Mouse (Mus musculus): Measurements from ENCODE around the gene Gipc1.

The Gipc1 gene

DNA sequence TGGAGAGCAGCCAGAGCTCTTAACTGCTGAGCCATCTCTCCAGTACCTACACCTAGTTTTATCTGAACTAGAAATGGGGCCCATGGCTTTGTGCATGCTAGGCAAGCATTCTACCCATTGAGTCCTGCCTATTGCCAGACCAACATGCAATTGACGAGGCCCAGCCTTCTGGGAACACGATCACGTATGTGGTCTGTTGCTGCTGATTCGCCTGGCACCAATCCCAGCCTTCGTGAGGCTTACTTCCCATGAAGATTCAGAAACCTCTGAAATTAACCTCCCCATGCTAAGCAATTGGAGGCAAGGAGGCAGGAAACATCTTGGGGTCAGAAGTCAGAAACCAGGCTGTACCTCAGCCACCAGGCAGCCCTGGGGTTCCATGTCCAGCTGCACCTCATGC is 28.1 kb downstream of the Gipc1 start:
- no peak for DNase-seq (ENCODE audit: low spot score)

DNA sequence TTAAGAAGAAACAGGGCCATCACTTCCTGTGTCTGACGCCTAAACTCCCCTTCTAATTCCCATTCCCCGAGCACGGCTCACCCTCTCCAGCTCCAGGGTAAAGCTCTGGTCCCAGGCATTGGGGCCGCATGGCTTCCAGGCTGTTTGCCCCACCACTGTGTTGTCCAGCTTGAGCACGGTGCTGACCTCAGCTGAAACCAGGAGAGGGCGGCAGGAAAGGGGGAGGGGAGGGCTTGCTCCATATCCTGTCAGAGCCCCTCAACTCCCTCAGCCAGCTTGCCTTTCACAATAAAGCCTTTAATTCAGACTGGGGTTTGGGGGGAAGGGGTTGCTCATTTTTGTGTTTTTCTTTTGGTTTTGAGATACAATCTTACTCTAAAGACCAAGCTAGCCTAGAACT is 28.6 kb downstream of the Gipc1 start:
- DNase-seq (ENCODE audit: low spot score) = no peak

GRCm38 (mm10) chr8:83684517-83684916 is 32.0 kb downstream of the Gipc1 start:
- no peak for DNase-seq (ENCODE audit: low spot score)

- DNase-seq (ENCODE audit: low spot score) = no peak
These were observed 36.8 kb downstream of the Gipc1 start for GRCm38 (mm10) chr8:83689264-83689663.

DNA sequence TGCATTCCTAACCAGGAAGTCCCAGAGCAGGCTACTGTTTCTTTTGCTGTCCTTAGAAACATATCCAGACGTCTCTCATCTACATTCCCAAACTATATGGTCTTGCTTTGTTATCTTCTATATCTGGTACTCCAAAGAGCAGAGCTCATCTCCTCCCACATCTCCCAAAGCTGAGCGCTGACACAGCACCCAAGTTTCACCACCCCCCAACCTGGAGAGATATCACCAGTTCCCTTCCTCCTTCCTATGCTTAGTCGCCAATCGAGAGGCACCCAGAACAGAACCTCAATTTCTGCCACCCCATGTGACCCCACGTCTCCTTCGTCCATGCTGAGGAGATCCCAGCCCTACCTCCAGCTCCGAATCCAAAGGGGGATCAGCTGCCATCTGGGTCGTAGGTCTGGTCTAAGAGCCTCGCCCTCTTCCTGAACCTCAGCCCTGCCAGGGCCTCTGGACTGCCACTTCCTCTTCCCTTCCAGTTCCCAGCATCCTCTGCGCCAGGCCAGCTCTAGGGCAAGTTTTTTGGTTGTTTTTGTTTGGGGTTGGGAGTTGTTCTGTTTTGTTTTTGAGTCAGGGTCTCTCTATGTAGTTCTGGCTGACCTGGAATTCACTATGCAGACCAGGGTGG is 41.2 kb downstream of the Gipc1 start:
- DNase-seq (ENCODE audit: low spot score) = no peak

GRCm38 (mm10) chr8:83694369-83695160 is 42.1 kb downstream of the Gipc1 start:
- no peak for DNase-seq (ENCODE audit: low spot score)

GRCm38 (mm10) chr8:83695351-83696106 is 43.1 kb downstream of the Gipc1 start:
- no peak for DNase-seq (ENCODE audit: low spot score)

- no peak for DNase-seq (ENCODE audit: low spot score)
These were observed 45.1 kb downstream of the Gipc1 start for GRCm38 (mm10) chr8:83697374-83698220.

DNA sequence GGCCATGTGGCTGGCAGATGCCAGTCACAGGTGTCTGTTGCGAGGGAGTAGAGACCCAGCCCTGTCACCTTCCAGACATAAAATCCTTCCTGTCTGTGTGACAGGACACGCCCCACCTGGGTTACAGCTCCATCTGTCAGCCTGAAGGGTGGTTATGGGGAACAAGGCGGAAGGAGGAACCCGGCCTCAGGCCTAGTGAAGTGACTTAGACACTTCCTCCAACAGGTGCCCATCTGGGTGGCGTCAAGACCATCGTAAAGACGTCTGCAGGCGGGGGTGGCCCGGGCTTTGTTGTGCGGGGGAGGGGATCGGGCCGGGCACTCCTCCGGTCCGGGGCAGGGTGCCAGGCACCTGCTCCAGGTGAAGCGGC is 45.8 kb downstream of the Gipc1 start:
- DNase-seq (ENCODE audit: low spot score) = peak; percentile 21

DNA sequence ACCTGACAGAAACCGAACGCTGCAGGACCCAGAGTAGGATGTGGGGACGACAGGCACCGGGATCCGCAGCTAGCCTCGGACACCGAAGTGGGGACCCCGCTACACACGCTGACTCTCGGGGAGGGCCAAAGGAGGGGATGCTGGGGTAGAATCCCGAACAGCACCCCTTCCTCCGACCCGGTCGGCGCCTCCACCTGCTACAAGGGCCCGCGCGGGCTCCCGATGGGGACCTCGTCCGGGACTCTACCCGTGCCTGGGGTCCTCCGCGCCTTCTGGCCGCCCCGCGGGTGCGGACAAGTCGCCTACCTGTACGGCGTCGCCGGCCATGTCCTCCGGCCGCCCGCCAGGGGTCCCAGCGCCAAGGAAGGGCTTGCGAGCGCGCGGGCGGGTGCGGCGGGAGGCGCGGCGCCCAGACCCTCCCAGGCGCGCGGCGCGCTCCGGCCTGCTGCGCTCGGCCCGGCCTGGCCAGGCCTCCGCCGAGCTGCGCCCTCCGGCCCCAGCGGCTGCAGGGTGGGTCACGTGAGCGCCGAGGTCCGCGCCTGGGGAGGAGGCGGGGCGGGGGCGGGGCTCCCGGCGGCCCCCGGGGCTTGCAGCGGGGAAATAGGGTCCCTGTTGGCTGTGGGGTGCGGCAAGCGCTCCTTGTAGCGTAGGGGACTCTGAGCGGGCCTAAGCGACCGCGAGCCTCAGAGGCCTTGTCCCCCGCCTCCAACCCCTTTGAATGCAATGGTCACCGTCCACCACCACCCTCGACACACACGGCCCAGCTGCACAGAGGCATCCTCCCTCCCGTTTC is 46.4 kb downstream of the Gipc1 start, which contains the start of gene Pkn1:
Pkn1 (minus strand) TSS at position 519 of the 793 bp plus-strand sequence.
- peak; percentile 68 for DNase-seq (ENCODE audit: low spot score)

- DNase-seq (ENCODE audit: low spot score) = no peak
These were observed 47.1 kb downstream of the Gipc1 start for GRCm38 (mm10) chr8:83699566-83699965.

- no peak for DNase-seq (ENCODE audit: low spot score)
These were observed 48.1 kb downstream of the Gipc1 start for GRCm38 (mm10) chr8:83700423-83701085.

DNA sequence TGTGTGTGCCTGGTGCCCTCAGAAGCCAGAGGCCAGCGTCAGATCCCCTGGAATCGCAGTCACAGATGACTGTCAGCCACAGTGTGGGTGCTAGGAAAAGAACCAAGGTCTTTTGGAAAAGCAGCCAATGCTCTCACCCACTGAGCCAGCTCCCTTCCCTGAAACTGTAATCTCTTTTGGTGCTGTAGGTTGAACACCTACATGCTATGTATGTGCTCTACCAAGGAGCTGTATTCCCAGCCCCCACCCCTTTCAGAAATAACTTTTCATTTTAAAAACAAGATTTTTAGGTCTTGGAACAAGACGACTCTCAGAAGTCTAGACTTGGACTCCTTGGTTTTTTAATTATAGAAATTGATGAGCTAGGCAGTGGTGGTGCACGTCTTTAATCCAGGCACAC is 50.9 kb downstream of the Gipc1 start:
- no peak for DNase-seq (ENCODE audit: low spot score)

DNA sequence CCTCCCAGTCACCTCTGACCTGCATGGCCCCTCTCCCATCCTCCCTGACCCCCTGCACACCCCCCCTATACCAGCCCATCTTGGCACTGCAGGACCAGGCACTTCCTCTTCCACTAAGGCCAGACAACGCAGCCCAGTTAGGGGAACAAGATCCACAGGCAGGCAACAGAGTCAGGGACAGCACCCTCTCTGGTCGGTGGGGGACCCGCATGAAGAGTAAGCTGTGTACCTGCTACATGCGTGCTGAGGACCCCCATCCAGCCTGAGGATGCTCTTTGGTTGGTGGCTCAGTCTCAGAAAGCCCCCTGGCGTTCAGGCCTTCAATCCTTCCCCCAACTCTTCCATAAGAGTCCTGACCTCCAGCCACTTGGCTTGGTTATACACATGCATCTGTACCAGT is 53.9 kb downstream of the Gipc1 start:
- DNase-seq (ENCODE audit: low spot score) = no peak

- no peak for DNase-seq (ENCODE audit: low spot score)
These were observed 55.1 kb downstream of the Gipc1 start for GRCm38 (mm10) chr8:83707554-83707953.

All from ovary, postnatal 10 days (tissue).